Mouse (Mus musculus): ENCODE data around the gene Coro2b.

- TF ChIP-seq EP300 (IDR thresholded peaks at IDR 0.05; ENCODE audit: low read depth): no peak
- TF ChIP-seq CTCF (IDR thresholded peaks at IDR 0.05; ENCODE audit: low read depth): no peak
These were observed 18.3 kb downstream of the Coro2b start for GRCm38 (mm10) chr9:62518572-62518971.

Data from liver, embryonic 14.5 days (tissue).